Mouse (Mus musculus) forebrain, postnatal 0 days (tissue): ENCODE results near the gene Agtr1b. TPM values are rescaled to one million over a fixed set of nuclear protein-coding genes. Genes with fewer than 3 reads are reported as not detected.

ENCODE experiments used
- ATAC-seq: fragments of 200-750 bp; cut with Nextera tagmentation; 2 replicates; pipeline ENCODE4 v1.8.0; 2017; ENCODE audit warnings: mild to moderate bottlenecking, moderate library complexity
- DNase-seq: peaks from one replicate; pipeline ENCODE4 v3.0.0-alpha.2; 2015
- H3K27ac ChIP-seq: fragments of 300-500 bp; sonication (generic); 2 replicates; pipeline ENCODE4 v1.5.1; 2014; ENCODE audit warnings: low read depth, mild to moderate bottlenecking, antibody characterized with exemption, low read length, moderate library complexity, mixed read lengths
- H3K27me3 ChIP-seq: fragments of 300-500 bp; sonication (generic); 2 replicates; pipeline ENCODE4 v1.6.1; 2014; ENCODE audit warnings: mild to moderate bottlenecking, low read length, mixed read lengths; ENCODE audit not compliant: insufficient read depth
- H3K36me3 ChIP-seq: fragments of 300-500 bp; sonication (generic); 2 replicates; pipeline ENCODE4 v1.6.1; 2014; ENCODE audit warnings: mild to moderate bottlenecking, moderate library complexity; ENCODE audit not compliant: insufficient read depth
- H3K4me1 ChIP-seq: fragments of 300-500 bp; sonication (generic); 2 replicates; pipeline ENCODE4 v1.6.1; 2014; ENCODE audit warnings: antibody characterized with exemption; ENCODE audit not compliant: insufficient read depth
- H3K4me2 ChIP-seq: fragments of 300-500 bp; sonication (generic); 2 replicates; pipeline ENCODE4 v1.6.1; 2014; ENCODE audit warnings: low read depth, mild to moderate bottlenecking, moderate library complexity
- H3K4me3 ChIP-seq: fragments of 300-500 bp; sonication (generic); 2 replicates; pipeline ENCODE4 v1.5.1; 2014; ENCODE audit warnings: low read depth, low read length, mixed read lengths
- H3K9ac ChIP-seq: fragments of 300-500 bp; sonication (generic); 2 replicates; pipeline ENCODE4 v1.6.1; 2014; ENCODE audit warnings: mild to moderate bottlenecking
- H3K9me3 ChIP-seq: fragments of 300-500 bp; sonication (generic); 2 replicates; pipeline ENCODE4 v1.6.1; 2016; ENCODE audit warnings: low read length
- CTCF ChIP-seq: sonication (generic); IDR thresholded peaks from 2 replicates; pipeline ENCODE4 v1.5.1; 2016; ENCODE audit warnings: antibody characterized with exemption, control low read depth, low read depth
- WGBS: fragments of 180-500 bp; shearing (Covaris S2); extraction: QIAGEN DNeasy Blood & Tissue Kit; methylation state at CpG from one replicate; pipeline ENCODE4 v1.1.7; 2014; 5-methylcytosine and 5-hydroxymethylcytosine counted together
- polyA plus RNA-seq: library from polyadenylated mRNA; unstranded; fragments of >200 nt; fragmentation: Nextera tagmentation; extraction: Ambion mirVana; gene quantifications from 2 replicates; pipeline ENCODE4 v1.2.1, GENCODE M21; 2015
- total RNA-seq: library from RNA; depleted of rRNA; stranded (reverse); fragments of >200 nt; gene quantifications from 2 replicates; pipeline ENCODE4 v1.2.3, GENCODE M21; 2014

The Agtr1b gene
- total and polyA plus RNA-seq, 2 experiments from 2014 or later, result 0.27 TPM; not detected in 1

- no peak for DNase-seq
- Histone ChIP-seq H3K27me3 (no peaks in the 10 kb centered on the region), H3K9me3 (no peaks in the 10 kb centered on the region), H3K4me3 (no peak overlapping the region), H3K4me1 (no peaks in the 10 kb centered on the region), H3K27ac (no peak overlapping the region), H3K4me2 (no peak overlapping the region), H3K9ac (no peak overlapping the region), H3K36me3 (no peaks in the 10 kb centered on the region)
- no peak for TF ChIP-seq CTCF
- ATAC-seq, result no peak
- 79% methylated on average over 4 of the region's 4 CpGs for WGBS
Observed at GRCm38 (mm10) chr3:20307256-20307655, 59.7 kb downstream of the Agtr1b start.

GRCm38 (mm10) chr3:20304758-20305352, 62.1 kb downstream of the Agtr1b start:
- no peaks in the 10 kb centered on the region for H3K36me3 ChIP-seq
- ATAC-seq, result no peak
- no peak overlapping the region for H3K4me2 ChIP-seq
- no peaks in the 10 kb centered on the region for H3K4me1 ChIP-seq
- H3K4me3 ChIP-seq, result no peak overlapping the region
- TF ChIP-seq CTCF, result no peak
- no peak overlapping the region for H3K9ac ChIP-seq
- no peak for DNase-seq
- H3K9me3 ChIP-seq, result no peaks in the 10 kb centered on the region
- H3K27me3 ChIP-seq, result no peaks in the 10 kb centered on the region
- no peak overlapping the region for H3K27ac ChIP-seq
- WGBS, result 75% methylated on average over 2 of the region's 2 CpGs

- Histone ChIP-seq H3K9ac (no peak overlapping the region), H3K27ac (no peak overlapping the region), H3K4me2 (no peak overlapping the region), H3K4me3 (no peak overlapping the region), H3K36me3 (no peaks in the 10 kb centered on the region), H3K9me3 (no peaks in the 10 kb centered on the region), H3K27me3 (no peaks in the 10 kb centered on the region), H3K4me1 (no peaks in the 10 kb centered on the region)
- no peak for TF ChIP-seq CTCF
- 85% methylated on average over 3 of the region's 3 CpGs for WGBS
- ATAC-seq (no peak), DNase-seq (no peak)
Observed at GRCm38 (mm10) chr3:20295546-20295945, 71.4 kb downstream of the Agtr1b start.

- DNase-seq, result no peak
- no peak for TF ChIP-seq CTCF
- ATAC-seq, result no peak
- Histone ChIP-seq H3K9me3 (no peaks in the 10 kb centered on the region), H3K27ac (no peak overlapping the region), H3K9ac (no peak overlapping the region), H3K27me3 (no peaks in the 10 kb centered on the region), H3K4me3 (no peak overlapping the region), H3K4me1 (no peaks in the 10 kb centered on the region), H3K4me2 (no peak overlapping the region), H3K36me3 (no peaks in the 10 kb centered on the region)
- 81% methylated on average over 9 of the region's 9 CpGs for WGBS
Observed at GRCm38 (mm10) chr3:20294542-20295348, 72.2 kb downstream of the Agtr1b start.

GRCm38 (mm10) chr3:20291370-20291769, 75.6 kb downstream of the Agtr1b start:
- Histone ChIP-seq H3K4me1 (no peaks in the 10 kb centered on the region), H3K9ac (no peak overlapping the region), H3K4me3 (no peak overlapping the region), H3K27ac (no peak overlapping the region), H3K27me3 (no peaks in the 10 kb centered on the region), H3K36me3 (no peaks in the 10 kb centered on the region), H3K4me2 (no peak overlapping the region), H3K9me3 (no peaks in the 10 kb centered on the region)
- no peak for ATAC-seq
- no peak for TF ChIP-seq CTCF
- no peak for DNase-seq

- Histone ChIP-seq H3K4me1 (no peaks in the 10 kb centered on the region), H3K4me2 (no peak overlapping the region), H3K4me3 (no peak overlapping the region), H3K27ac (no peak overlapping the region), H3K27me3 (no peaks in the 10 kb centered on the region), H3K9me3 (no peaks in the 10 kb centered on the region), H3K9ac (no peak overlapping the region), H3K36me3 (no peaks in the 10 kb centered on the region)
- ATAC-seq (no peak), DNase-seq (no peak)
- TF ChIP-seq CTCF, result no peak
- WGBS, result 90% methylated on average over 2 of the region's 2 CpGs
Observed at GRCm38 (mm10) chr3:20288761-20289160, 78.2 kb downstream of the Agtr1b start.

GRCm38 (mm10) chr3:20281796-20282195, 85.2 kb downstream of the Agtr1b start:
- no peaks in the 10 kb centered on the region for H3K9me3 ChIP-seq

More at GRCm38 (mm10) chr3:20281796-20282195, 85.2 kb downstream of the Agtr1b start:
- DNase-seq (no peak), ATAC-seq (no peak)
- no peak overlapping the region for H3K27ac ChIP-seq
- WGBS, result 62% methylated on average over 1 of the region's 1 CpGs
- no peak for TF ChIP-seq CTCF
- H3K4me3 ChIP-seq, result no peak overlapping the region
- H3K27me3 ChIP-seq, result no peaks in the 10 kb centered on the region
- no peak overlapping the region for H3K4me2 ChIP-seq
- no peaks in the 10 kb centered on the region for H3K36me3 ChIP-seq
- no peaks in the 10 kb centered on the region for H3K4me1 ChIP-seq
- no peak overlapping the region for H3K9ac ChIP-seq
